Mouse (Mus musculus) cerebellum, adult 8-10 months (tissue): ENCODE results near the gene Igsf8.
"Not testable (repeated sequence)": the region's sequence is repeated elsewhere in the genome, so short reads cannot be mapped to it uniquely, and the experiment has no call there.

Experiments used
- DNase-seq: peaks from one replicate; pipeline ENCODE4 v3.0.0; 2022

Gene Igsf8

GRCm38 (mm10) chr1:172261477-172262078 lies at the start of gene Igsf8:
Igsf8 (plus strand) TSS chr1:172261641.
- no peak for DNase-seq

- DNase-seq: no peak
Observed at GRCm38 (mm10) chr1:172212776-172213175, 48.7 kb upstream of the Igsf8 start.

GRCm38 (mm10) chr1:172213771-172214170 lies 47.7 kb upstream of the Igsf8 start:
- no peak for DNase-seq

- DNase-seq: no peak
Observed at GRCm38 (mm10) chr1:172214748-172215147, 46.7 kb upstream of the Igsf8 start.

- DNase-seq: peak; percentile 87
Observed at GRCm38 (mm10) chr1:172217148-172217547, 44.3 kb upstream of the Igsf8 start.

- DNase-seq: no peak
Observed at GRCm38 (mm10) chr1:172218164-172218910, 43.1 kb upstream of the Igsf8 start.

- DNase-seq: no peak
Observed at GRCm38 (mm10) chr1:172219451-172220406, 41.7 kb upstream of the Igsf8 start, which contains the start of gene Casq1. Casq1 (minus strand) TSS chr1:172219868.

- no peak for DNase-seq
Observed at GRCm38 (mm10) chr1:172220414-172220813, 41.0 kb upstream of the Igsf8 start.

- no peak for DNase-seq
Observed at GRCm38 (mm10) chr1:172221297-172222063, 40.0 kb upstream of the Igsf8 start.

GRCm38 (mm10) chr1:172228209-172228608 lies 33.2 kb upstream of the Igsf8 start:
- peak; percentile 45 for DNase-seq

GRCm38 (mm10) chr1:172229215-172229614 lies 32.2 kb upstream of the Igsf8 start:
- DNase-seq: no peak

- DNase-seq: no peak
Observed at GRCm38 (mm10) chr1:172240945-172241708, 20.3 kb upstream of the Igsf8 start.

GRCm38 (mm10) chr1:172242401-172242800 lies 19.0 kb upstream of the Igsf8 start:
- no peak for DNase-seq

- DNase-seq: peak; percentile 39
Observed at GRCm38 (mm10) chr1:172243547-172244205, 17.8 kb upstream of the Igsf8 start.

- DNase-seq: not testable (repeated sequence)
Observed at GRCm38 (mm10) chr1:172244645-172245044, 16.8 kb upstream of the Igsf8 start.

GRCm38 (mm10) chr1:172247216-172247615 lies 14.2 kb upstream of the Igsf8 start:
- DNase-seq: no peak

- DNase-seq: no peak
Observed at GRCm38 (mm10) chr1:172247679-172248078, 13.8 kb upstream of the Igsf8 start.

- no peak for DNase-seq
Observed at GRCm38 (mm10) chr1:172258314-172258713, 3.1 kb upstream of the Igsf8 start, which contains the start of gene Atp1a4. Atp1a4 (minus strand) TSS chr1:172258414.

GRCm38 (mm10) chr1:172271208-172271607 lies 9.8 kb downstream of the Igsf8 start:
- no peak for DNase-seq

- no peak for DNase-seq
Observed at GRCm38 (mm10) chr1:172271765-172272164, 10.3 kb downstream of the Igsf8 start.

- no peak for DNase-seq
Observed at GRCm38 (mm10) chr1:172273386-172273785, 11.9 kb downstream of the Igsf8 start.
